ENCODE assay signal across 16 mouse cellular contexts in the genomic region with DNA sequence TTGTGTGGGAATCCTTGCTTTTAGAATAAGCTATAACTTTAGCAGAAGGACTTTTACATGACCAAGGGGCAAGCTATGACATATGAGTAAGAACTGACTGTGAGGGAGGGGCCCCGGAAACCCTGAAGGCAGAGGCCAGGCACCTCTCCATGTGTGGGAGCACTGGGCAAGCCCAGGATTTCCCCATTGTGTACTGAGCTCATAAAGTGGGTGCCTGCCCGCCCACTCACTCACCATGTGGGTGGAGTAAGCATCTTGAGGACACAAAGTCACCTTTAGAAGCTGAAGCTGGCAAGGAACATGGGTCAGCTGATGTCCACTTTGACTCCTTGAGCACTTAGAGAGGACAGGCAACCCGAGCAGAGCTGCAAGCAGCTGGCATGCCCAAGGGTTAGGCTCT.
"Had no signal": no experiment of that assay in that cellular context is flagged by ENCODE, and none has a peak within 500 bp of the region (broad histone marks: within the 10 kb centered on the region; RNA-seq: fewer than 3 reads in every experiment).

No protein-coding gene starts in this region.

- H3K9me3 ChIP-seq: intestine, embryonic 15.5 days; limb, embryonic 13.5 days; midbrain, embryonic 12.5 days; neural tube, embryonic 12.5 days had no signal

- DNase-seq: kidney, adult 9 months; kidney, postnatal 10 days; kidney, postnatal 4 days; left cerebral cortex, postnatal 4 days; lung, embryonic 14.5 days; retina, postnatal 1 day; right cerebral cortex, postnatal 4 days; spleen, adult 18-20 months; thymus, postnatal 4 days had no signal

- H3K4me1 ChIP-seq: intestine, embryonic 15.5 days; midbrain, embryonic 12.5 days; neural tube, embryonic 12.5 days had no signal

- H3K36me3 ChIP-seq: intestine, embryonic 15.5 days; limb, embryonic 13.5 days; midbrain, embryonic 12.5 days; neural tube, embryonic 12.5 days had no signal

- H3K4me2 ChIP-seq: intestine, embryonic 15.5 days; limb, embryonic 13.5 days; lung, embryonic 14.5 days; midbrain, embryonic 12.5 days; neural tube, embryonic 12.5 days had no signal

- H3K27me3 ChIP-seq: intestine, embryonic 15.5 days; limb, embryonic 13.5 days; midbrain, embryonic 12.5 days; neural tube, embryonic 12.5 days had no signal

- H3K27ac ChIP-seq: intestine, embryonic 15.5 days; layer of hippocampus, adult 2 months; limb, embryonic 13.5 days; liver, embryonic 14.5 days; midbrain, embryonic 12.5 days; neural tube, embryonic 12.5 days had no signal

- H3K4me3 ChIP-seq: intestine, embryonic 15.5 days; layer of hippocampus, adult 2 months; limb, embryonic 13.5 days; midbrain, embryonic 12.5 days; myocyte; neural tube, embryonic 12.5 days had no signal

- H3K9ac ChIP-seq: intestine, embryonic 15.5 days; limb, embryonic 13.5 days; liver, embryonic 14.5 days; lung, embryonic 14.5 days; midbrain, embryonic 12.5 days; neural tube, embryonic 12.5 days had no signal
